Mouse (Mus musculus) central nervous system, embryonic 18 days (tissue): Measurements from ENCODE around the gene Foxp3. TPM values are rescaled to one million over a fixed set of nuclear protein-coding genes. Genes with fewer than 3 reads are reported as not detected.

Source experiments
- polyA plus RNA-seq: library from polyadenylated mRNA; depleted of rRNA; stranded (reverse); fragments of >200 nt; gene quantifications from 2 replicates; pipeline ENCODE4 v1.2.3, GENCODE M21; 2012; rRNA removed

Gene Foxp3
- polyA plus RNA-seq, result 0.03 and 0.13 TPM in 2 replicates

DNA sequence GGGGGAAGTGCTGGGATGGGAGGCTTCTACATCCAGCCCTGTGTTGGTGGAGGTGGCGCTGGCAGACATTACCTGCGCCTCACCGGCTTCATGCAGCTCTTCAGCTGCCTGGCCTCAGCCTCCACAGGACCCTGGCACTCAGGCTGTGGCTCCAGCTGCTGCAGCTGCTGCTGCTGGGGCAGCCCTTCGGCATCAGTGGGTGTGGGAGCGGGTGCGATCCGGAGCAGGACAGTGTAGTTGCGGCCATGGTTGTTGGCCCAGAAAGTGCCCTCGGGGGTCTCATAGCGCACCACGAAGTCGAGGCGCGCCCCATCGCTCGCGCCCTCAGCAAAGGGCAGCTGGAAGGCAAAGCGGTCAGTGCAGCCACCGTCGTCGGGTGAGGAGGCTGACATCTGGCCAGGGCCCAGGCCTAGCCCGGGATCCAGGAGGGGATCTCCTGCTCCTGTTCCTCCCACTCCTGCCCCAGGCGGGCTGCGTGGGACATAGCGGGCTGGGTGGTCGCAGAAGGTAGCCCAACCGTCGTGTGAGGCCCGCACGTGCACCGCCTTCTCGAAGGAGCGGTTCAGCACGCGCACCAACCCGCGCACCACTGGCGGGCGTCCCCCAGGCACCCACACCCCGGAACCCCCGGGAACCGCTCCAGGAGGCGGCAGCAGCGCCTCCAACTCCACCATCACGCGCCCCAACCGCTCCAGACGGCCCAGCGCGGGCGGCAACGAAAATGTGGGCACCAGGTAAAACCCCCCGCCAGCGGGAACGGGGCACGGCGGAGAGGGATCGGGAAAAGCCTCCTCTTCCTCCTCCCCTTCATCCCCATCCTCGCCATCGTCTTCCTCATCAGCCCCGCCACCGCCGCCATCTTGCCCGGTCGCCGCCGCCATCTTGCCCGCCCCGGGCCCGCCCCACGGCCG is at the start of gene Foxp3:
Gene Foxp3, plus strand, starts transcription at position 469 of the 911 bp plus-strand sequence.

DNA sequence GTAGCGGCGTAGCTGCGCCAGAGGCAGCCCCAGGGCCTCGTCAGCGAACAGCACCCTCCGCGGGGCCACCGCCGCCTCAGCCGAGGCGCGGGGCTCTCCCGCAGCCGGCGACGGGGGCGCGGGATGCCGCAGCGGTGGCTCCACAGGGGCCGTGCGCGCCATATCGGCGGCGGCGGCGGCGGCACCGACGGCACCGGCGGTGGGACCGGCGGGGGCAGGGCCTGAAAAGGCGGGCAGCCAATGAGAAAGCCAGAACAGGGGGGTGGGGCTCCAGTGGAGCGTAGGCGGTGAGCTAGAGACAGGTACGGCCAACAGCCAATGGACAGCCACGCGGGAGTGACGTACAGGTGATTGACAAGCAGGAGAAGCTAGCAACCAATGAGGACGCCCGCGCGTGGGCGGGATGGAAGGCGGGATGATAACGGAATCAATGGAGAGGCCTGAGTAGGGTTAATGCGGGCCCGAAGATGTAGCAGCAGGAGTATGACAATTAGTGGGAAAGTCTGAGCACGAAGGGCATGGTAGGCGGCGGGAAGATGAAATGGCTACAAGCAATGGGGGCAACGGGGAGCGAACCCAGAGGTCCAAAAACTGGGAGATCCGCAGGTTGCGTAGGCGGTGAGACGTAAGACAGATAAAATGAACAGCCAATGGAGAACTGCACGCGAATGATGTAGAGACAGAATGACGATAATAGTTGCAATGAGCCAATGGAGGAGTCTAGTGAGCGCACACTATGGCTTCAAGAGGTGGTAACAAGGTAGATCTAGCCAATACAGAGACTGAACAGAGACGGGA is 842 bp downstream of the Foxp3 start, which contains the start of gene Ppp1r3f:
Gene Ppp1r3f, minus strand, starts transcription at position 197 of the 798 bp plus-strand sequence.

DNA sequence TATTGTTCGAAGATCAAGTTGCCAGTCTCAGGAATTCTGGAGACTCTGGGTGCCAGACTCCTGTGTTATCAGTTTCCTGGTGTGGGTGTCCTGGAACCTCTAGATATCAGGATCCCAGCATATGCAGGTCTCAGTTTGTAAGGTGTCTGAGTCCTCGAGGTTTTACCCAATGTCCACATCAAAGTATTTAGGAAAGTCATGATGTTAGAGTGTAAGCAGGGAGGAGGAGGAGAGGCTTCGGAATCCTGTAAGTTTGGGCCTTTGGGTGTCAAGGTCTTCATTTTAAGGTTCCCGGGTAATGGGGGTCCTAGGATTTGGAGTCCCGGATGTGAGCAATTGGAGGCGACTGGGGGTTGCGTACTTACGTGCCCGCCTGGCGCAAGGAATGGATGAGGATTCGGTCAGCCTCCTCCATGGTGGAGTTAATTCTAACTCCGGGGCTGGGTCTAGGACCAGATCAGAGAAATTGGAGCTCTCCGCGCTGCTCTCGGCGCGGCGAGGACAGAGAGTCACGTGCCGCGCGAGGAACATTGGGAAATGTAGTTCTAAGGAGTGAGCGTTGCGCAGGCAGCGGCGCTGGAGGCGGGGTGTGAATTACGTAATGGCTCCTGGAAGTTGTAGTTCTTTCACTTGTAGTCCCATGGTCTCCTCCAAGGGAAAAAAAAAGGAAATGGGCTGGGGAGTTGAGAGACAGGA is 31.6 kb downstream of the Foxp3 start, which contains the start of gene Ccdc22:
Gene Ccdc22, minus strand, starts transcription at position 639 of the 696 bp plus-strand sequence.

DNA sequence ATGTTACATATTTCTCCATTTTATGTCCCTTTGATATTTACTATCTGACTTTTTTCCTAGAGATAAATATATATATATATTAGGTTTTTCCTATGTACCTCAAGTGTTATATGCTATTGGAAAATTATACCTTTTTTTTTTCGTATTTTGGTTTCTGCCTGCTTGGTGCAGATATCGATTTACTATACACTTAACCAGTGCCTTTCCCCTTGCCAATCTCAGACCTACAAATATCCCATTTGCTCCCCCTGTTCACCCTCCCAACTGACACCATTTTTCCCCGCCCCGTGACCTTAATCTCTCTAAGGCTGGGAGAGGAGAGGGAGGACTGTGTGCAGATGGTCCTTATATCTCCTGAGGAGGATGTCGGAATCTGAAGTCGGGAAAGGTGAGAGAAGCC is 33.3 kb downstream of the Foxp3 start, which contains the start of gene Cacna1f:
Gene Cacna1f, plus strand, starts transcription at position 301 of the 400 bp plus-strand sequence.

DNA sequence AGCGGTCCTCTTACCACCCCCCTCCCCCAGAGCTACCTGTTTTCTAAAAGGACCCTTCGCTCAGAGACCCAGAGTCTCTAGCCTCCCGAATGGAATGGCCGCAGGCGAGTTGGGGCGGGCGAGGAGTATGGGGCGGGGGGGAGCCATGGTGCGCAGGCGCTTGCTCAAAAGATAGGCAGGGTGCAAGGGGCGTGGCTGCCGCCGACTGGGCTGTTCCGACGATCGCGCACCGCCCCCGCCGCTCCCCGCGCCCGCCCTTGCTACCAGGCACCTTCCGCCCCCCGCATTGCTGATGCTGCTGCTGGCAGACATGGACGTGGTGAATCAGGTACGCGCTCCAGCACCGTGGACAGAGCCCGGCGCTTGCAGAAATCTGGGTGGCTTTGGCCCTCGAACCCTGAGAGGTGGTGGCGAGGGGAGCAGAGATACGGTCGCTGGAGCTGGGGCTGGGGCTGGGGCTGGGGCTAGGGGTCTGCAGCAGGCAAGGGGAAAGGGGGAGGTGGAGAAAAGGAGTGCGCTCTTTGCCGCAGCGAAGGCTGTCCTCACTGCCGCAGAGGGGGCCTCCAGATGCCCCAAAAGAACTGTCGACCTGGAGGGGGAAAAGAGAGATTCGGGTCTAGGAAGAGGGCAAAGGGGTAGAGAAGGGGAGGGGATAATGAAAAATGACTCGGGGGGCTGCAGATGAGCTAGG is 65.1 kb downstream of the Foxp3 start, which contains the start of gene Syp:
Gene Syp, plus strand, starts transcription at position 71 of the 691 bp plus-strand sequence.

Other genes starting within 250 kb of the Foxp3 start
- gene Usp27x, start 197.8 kb upstream of the Foxp3 start, polyA plus RNA-seq, result 8.4 and 8.9 TPM in 2 replicates
- 10.0 and 10.6 TPM in 2 replicates for gene Ppp1r3f, start 639 bp downstream of the Foxp3 start, polyA plus RNA-seq
- 30.5 and 31.7 TPM in 2 replicates for gene Ccdc22, start 31.9 kb downstream of the Foxp3 start, polyA plus RNA-seq
- gene Cacna1f, start 33.4 kb downstream of the Foxp3 start, polyA plus RNA-seq, result 0.22 and 0.35 TPM in 2 replicates
- gene Syp, start 64.8 kb downstream of the Foxp3 start, polyA plus RNA-seq, result 300 and 326 TPM in 2 replicates
- 2.3 and 2.6 TPM in 2 replicates for gene Prickle3, start 83.6 kb downstream of the Foxp3 start, polyA plus RNA-seq
- gene Plp2, start 97.7 kb downstream of the Foxp3 start, polyA plus RNA-seq, result 32.6 and 38.3 TPM in 2 replicates
- gene Magix, start 107.6 kb downstream of the Foxp3 start, polyA plus RNA-seq, result 0.31 and 0.51 TPM in 2 replicates
- 30.8 and 32.1 TPM in 2 replicates for gene Gpkow, start 123.5 kb downstream of the Foxp3 start, polyA plus RNA-seq
- 43.1 and 49.2 TPM in 2 replicates for gene Wdr45, start 140.7 kb downstream of the Foxp3 start, polyA plus RNA-seq
- 0.35 and 0.49 TPM in 2 replicates for gene Gm45208, start 148.6 kb downstream of the Foxp3 start, polyA plus RNA-seq
- gene Praf2, start 154.8 kb downstream of the Foxp3 start, polyA plus RNA-seq, result 110 and 112 TPM in 2 replicates
- gene Ccdc120, start 177.3 kb downstream of the Foxp3 start, polyA plus RNA-seq, result 75.3 and 82.4 TPM in 2 replicates
- 10.8 and 12.2 TPM in 2 replicates for gene Tfe3, start 188.9 kb downstream of the Foxp3 start, polyA plus RNA-seq
- 82.2 and 88.5 TPM in 2 replicates for gene Gripap1, start 216.1 kb downstream of the Foxp3 start, polyA plus RNA-seq
- 5.8 and 6.5 TPM in 2 replicates for gene Kcnd1, start 248.6 kb downstream of the Foxp3 start, polyA plus RNA-seq